Mouse (Mus musculus) G1E (cell line): ENCODE measurements around the gene Tnfsf10. TPM values are rescaled to one million over a fixed set of nuclear protein-coding genes. Genes with fewer than 3 reads are reported as not detected.

ENCODE experiments used
- ATAC-seq: 2 replicates; pipeline ENCODE4 v1.8.0; 2016; ENCODE audit warnings: mild to moderate bottlenecking; ENCODE audit not compliant: insufficient number of reproducible peaks, poor library complexity, low FRiP score, severe bottlenecking; ENCODE audit errors: extremely low read depth
- DNase-seq: peaks from one replicate; pipeline ENCODE4 v3.0.0; 2012; ENCODE audit warnings: low spot score
- H3K27me3 ChIP-seq: 2 replicates; pipeline ENCODE4 v1.6.1; 2012; ENCODE audit warnings: mild to moderate bottlenecking, low read length, inconsistent platforms; ENCODE audit not compliant: insufficient read depth
- H3K36me3 ChIP-seq: replicated peaks from 2 replicates; pipeline ENCODE3; 2012; ENCODE audit warnings: mild to moderate bottlenecking, inconsistent platforms
- H3K4me1 ChIP-seq: 2 replicates; pipeline ENCODE4 v1.6.1; 2012; ENCODE audit warnings: low read depth, low read length, inconsistent platforms, mixed read lengths; ENCODE audit not compliant: insufficient read depth
- H3K4me3 ChIP-seq: 2 replicates; pipeline ENCODE4 v1.5.1; 2012; ENCODE audit warnings: low read depth, mild to moderate bottlenecking, inconsistent platforms, low read length, moderate library complexity, mixed read lengths
- H3K9me3 ChIP-seq: replicated peaks from 2 replicates; pipeline ENCODE4 v1.6.1; 2012; ENCODE audit warnings: inconsistent platforms
- CTCF ChIP-seq: IDR thresholded peaks from 2 replicates; pipeline ENCODE4 v1.5.1; 2012; ENCODE audit warnings: low read depth, low read length, inconsistent platforms, mixed read lengths
- GATA1 ChIP-seq: IDR thresholded peaks from 2 replicates; pipeline ENCODE4 v1.6.1; 2012; ENCODE audit warnings: borderline replicate concordance, low read length, inconsistent platforms, mixed read lengths
- GATA2 ChIP-seq: IDR thresholded peaks from 2 replicates; pipeline ENCODE4 v1.6.1; 2012; ENCODE audit warnings: low read depth, low read length, inconsistent platforms, borderline replicate concordance
- POLR2AphosphoS5 ChIP-seq: IDR thresholded peaks from 2 replicates; pipeline ENCODE4 v1.6.1; 2012; ENCODE audit warnings: low read depth, low read length, inconsistent platforms; ENCODE audit not compliant: insufficient replicate concordance
- TAL1 ChIP-seq: conservative IDR thresholded peaks from 2 replicates; pipeline ENCODE4 v1.6.1; 2012; ENCODE audit warnings: low read depth, low read length, inconsistent platforms, mixed read lengths
- polyA plus RNA-seq: library from polyadenylated mRNA; stranded (reverse); fragments of >175 nt; gene quantifications from 2 replicates; pipeline ENCODE4 v1.2.3, GENCODE M21; 2012
- total RNA-seq, 2 experiments: library from RNA; stranded (forward) in 1 of 2; stranded (reverse) in 1 of 2; fragments of 200-1000 nt in 1 of 2; fragments of >200 nt in 1 of 2; fragmentation: Nextera tagmentation in 1 of 2; gene quantifications; 2 replicates each; pipeline ENCODE4 v1.2.3; 2014 to 2017

The Tnfsf10 gene
- total and polyA plus RNA-seq, 3 experiments: 0.14 to 5.3 (median 2.6) TPM

DNA sequence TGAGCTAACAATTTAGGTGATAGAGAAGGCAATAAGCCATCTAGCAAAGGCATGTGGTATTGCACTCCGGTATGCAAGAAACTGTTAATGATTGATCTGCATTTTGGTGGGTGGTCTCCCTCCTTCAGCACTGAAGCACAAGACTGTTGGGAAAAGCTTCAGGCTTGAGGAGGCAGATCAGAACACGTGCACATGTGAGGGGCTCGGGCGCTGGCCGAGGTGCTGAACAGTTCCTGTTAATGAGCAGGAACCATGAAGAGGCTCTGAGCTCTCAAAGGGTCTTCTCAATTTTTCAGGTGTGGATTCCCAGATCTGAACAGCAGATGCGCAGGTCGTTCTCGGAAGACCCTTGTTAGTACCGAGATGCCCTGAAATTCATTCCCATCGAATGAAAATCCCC lies 53.3 kb downstream of the Tnfsf10 start:
- peak; percentile 40 for DNase-seq
- ATAC-seq: no peak
- Histone ChIP-seq H3K9me3 (no peaks in the 10 kb centered on the region), H3K27me3 (peaks cover 9% of the 10 kb centered on the region; the same call in 1 of the 2 replicates), H3K4me3 (no peak overlapping the region), H3K4me1 (no peaks in the 10 kb centered on the region; the same call in 1 of the 2 replicates), H3K36me3 (no peaks in the 10 kb centered on the region)
- TF ChIP-seq POLR2AphosphoS5: no peak
- no peak for TF ChIP-seq GATA1
- no peak for TF ChIP-seq GATA2
- no peak for TF ChIP-seq TAL1
- TF ChIP-seq CTCF: no peak

GRCm38 (mm10) chr3:27370582-27371275 lies 53.9 kb downstream of the Tnfsf10 start:
- no peaks in the 10 kb centered on the region for H3K9me3 ChIP-seq
- H3K4me3 ChIP-seq: no peak overlapping the region
- no peak for ATAC-seq
- no peaks in the 10 kb centered on the region for H3K36me3 ChIP-seq
- no peak for DNase-seq
- H3K27me3 ChIP-seq: peaks cover 9% of the 10 kb centered on the region; the same call in 1 of the 2 replicates
- H3K4me1 ChIP-seq: no peaks in the 10 kb centered on the region; the same call in 1 of the 2 replicates
- TF ChIP-seq POLR2AphosphoS5 (no peak), CTCF (no peak), TAL1 (no peak), GATA1 (no peak), GATA2 (no peak)

DNA sequence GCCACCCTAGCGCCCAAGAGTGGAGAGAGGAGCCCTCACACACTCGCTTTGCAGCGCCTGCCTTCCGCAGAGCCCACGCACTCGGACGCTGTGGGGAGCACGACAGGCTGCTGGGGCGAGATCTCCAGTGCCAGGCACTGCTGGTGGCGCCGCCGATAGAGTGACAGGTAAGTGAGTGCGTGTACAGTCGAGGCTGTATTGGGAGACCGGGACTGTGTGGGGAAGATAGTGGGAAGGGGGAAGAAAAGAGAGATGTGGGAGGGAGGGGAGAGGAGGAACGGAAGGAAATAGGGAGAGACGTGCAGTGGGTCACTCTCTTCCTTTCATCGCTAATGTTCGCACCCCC lies 54.4 kb downstream of the Tnfsf10 start, which contains the start of gene Ghsr:
Gene Ghsr, plus strand, starts transcription at position 76 of the 346 bp plus-strand sequence.
- DNase-seq: no peak
- no peak for ATAC-seq
- no peaks in the 10 kb centered on the region for H3K9me3 ChIP-seq
- H3K27me3 ChIP-seq: peaks cover 9% of the 10 kb centered on the region; the same call in 1 of the 2 replicates
- no peaks in the 10 kb centered on the region for H3K36me3 ChIP-seq
- TF ChIP-seq GATA1: no peak
- TF ChIP-seq POLR2AphosphoS5: no peak
- no peak for TF ChIP-seq GATA2
- no peak for TF ChIP-seq CTCF
- TF ChIP-seq TAL1: no peak
- 0 out of 2 replicates have a peak within 1 kb of the TSS, but pooled peaks have one; percentile 12 for H3K4me3 ChIP-seq
- no peaks in the 10 kb centered on the region; the same call in 1 of the 2 replicates for H3K4me1 ChIP-seq

DNA sequence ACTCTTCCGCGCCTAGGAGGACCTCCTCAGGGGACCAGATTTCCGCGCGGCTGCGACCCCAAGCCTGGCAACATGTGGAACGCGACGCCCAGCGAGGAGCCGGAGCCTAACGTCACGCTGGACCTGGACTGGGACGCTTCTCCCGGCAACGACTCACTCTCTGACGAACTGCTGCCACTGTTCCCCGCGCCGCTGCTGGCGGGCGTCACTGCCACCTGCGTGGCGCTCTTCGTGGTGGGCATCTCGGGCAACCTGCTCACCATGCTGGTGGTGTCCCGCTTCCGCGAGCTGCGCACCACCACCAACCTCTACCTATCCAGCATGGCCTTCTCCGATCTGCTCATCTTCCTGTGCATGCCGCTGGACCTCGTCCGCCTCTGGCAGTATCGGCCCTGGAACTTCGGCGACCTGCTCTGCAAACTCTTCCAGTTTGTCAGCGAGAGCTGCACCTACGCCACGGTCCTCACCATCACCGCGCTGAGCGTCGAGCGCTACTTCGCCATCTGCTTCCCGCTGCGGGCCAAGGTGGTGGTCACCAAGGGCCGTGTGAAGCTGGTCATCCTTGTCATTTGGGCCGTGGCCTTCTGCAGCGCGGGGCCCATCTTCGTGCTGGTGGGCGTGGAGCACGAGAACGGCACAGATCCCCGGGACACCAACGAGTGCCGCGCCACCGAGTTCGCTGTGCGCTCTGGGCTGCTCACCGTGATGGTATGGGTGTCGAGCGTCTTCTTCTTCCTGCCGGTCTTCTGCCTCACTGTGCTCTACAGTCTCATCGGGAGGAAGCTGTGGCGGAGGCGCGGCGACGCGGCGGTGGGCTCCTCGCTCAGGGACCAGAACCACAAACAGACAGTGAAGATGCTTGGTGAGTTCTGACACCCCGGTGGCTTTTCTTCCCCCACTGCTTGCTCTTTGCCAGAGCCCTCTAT lies 55.2 kb downstream of the Tnfsf10 start:
- H3K36me3 ChIP-seq: no peaks in the 10 kb centered on the region
- no peak for DNase-seq
- H3K9me3 ChIP-seq: no peaks in the 10 kb centered on the region
- 0 out of 2 replicates have a peak overlapping the region, but pooled peaks have one; percentile 12 for H3K4me3 ChIP-seq
- no peak for TF ChIP-seq POLR2AphosphoS5
- TF ChIP-seq GATA1: no peak
- TF ChIP-seq GATA2: no peak
- no peak for TF ChIP-seq CTCF
- TF ChIP-seq TAL1: no peak
- no peaks in the 10 kb centered on the region; the same call in 1 of the 2 replicates for H3K4me1 ChIP-seq
- ATAC-seq: no peak
- H3K27me3 ChIP-seq: peaks cover 9% of the 10 kb centered on the region; the same call in 1 of the 2 replicates

GRCm38 (mm10) chr3:27374396-27374795 lies 57.6 kb downstream of the Tnfsf10 start:
- TF ChIP-seq TAL1 (no peak), POLR2AphosphoS5 (no peak), GATA2 (no peak), CTCF (no peak), GATA1 (no peak)
- peaks cover 9% of the 10 kb centered on the region; the same call in 1 of the 2 replicates for H3K27me3 ChIP-seq
- ATAC-seq (no peak), DNase-seq (no peak)
- no peaks in the 10 kb centered on the region; the same call in 1 of the 2 replicates for H3K4me1 ChIP-seq
- no peaks in the 10 kb centered on the region for H3K9me3 ChIP-seq
- no peak overlapping the region for H3K4me3 ChIP-seq
- H3K36me3 ChIP-seq: no peaks in the 10 kb centered on the region

DNA sequence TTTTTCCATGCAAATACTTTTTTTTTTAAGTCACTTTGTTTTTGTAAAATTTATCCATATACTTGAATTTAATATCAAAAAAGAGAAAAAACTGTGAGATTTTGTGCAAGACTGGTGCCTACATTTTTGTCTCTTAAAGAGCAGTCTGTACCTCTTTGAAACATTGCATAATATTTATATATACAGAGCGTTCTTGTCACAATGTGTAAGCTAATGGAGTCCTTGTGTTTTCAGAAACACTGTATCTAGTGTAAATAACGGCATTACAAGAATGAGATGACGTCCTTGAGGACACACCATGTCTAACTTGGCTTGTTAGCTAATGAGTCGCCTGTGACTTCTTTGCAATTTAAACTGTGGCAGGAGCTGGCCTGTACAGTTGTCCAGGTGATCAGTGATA lies 61.1 kb downstream of the Tnfsf10 start:
- Histone ChIP-seq H3K4me3 (no peak overlapping the region), H3K36me3 (no peaks in the 10 kb centered on the region), H3K4me1 (no peaks in the 10 kb centered on the region), H3K27me3 (no peaks in the 10 kb centered on the region), H3K9me3 (no peaks in the 10 kb centered on the region)
- ATAC-seq (no peak), DNase-seq (no peak)
- TF ChIP-seq POLR2AphosphoS5 (no peak), TAL1 (no peak)
